Mouse (Mus musculus) intestine, postnatal 0 days (tissue): ENCODE results near the gene Ppp1r35. TPM values are rescaled to one million over a fixed set of nuclear protein-coding genes. Genes with fewer than 3 reads are reported as not detected.
A peak's percentile ranks its signal among the peaks of the same experiment; 100 is the strongest.

Source experiments
- ATAC-seq: fragments of 200-750 bp; cut with Nextera tagmentation; 2 replicates; pipeline ENCODE4 v1.8.0; 2017; ENCODE audit warnings: mild to moderate bottlenecking, moderate TSS enrichment, moderate library complexity
- H3K27ac ChIP-seq: fragments of 300-500 bp; sonication (generic); 2 replicates; pipeline ENCODE4 v1.5.1; 2014; ENCODE audit warnings: mild to moderate bottlenecking, low read depth, low read length, moderate library complexity
- H3K27me3 ChIP-seq: fragments of 300-500 bp; sonication (generic); replicated peaks from 2 replicates; pipeline ENCODE4 v1.6.1; 2014; ENCODE audit warnings: low read length, mixed read lengths; ENCODE audit not compliant: control insufficient read depth, insufficient read depth
- H3K36me3 ChIP-seq: fragments of 300-500 bp; sonication (generic); 2 replicates; pipeline ENCODE4 v1.6.1; 2014; ENCODE audit warnings: mild to moderate bottlenecking, moderate library complexity; ENCODE audit not compliant: control insufficient read depth, insufficient read depth
- H3K4me1 ChIP-seq: fragments of 300-500 bp; sonication (generic); replicated peaks from 2 replicates; pipeline ENCODE4 v1.6.1; 2014; ENCODE audit warnings: antibody characterized with exemption, low read length, mixed read lengths; ENCODE audit not compliant: control insufficient read depth, insufficient read depth
- H3K4me2 ChIP-seq: fragments of 300-500 bp; sonication (generic); replicated peaks from 2 replicates; pipeline ENCODE4 v1.6.1; 2014; ENCODE audit warnings: low read depth, mild to moderate bottlenecking, moderate library complexity
- H3K4me3 ChIP-seq: fragments of 300-500 bp; sonication (generic); 2 replicates; pipeline ENCODE4 v1.5.1; 2014; ENCODE audit warnings: low read depth, low read length
- H3K9ac ChIP-seq: fragments of 300-500 bp; sonication (generic); 2 replicates; pipeline ENCODE4 v1.6.1; 2014; ENCODE audit warnings: mild to moderate bottlenecking, low read depth, low read length
- H3K9me3 ChIP-seq: fragments of 300-500 bp; sonication (generic); 2 replicates; pipeline ENCODE4 v1.6.1; 2016; ENCODE audit warnings: mixed run types; ENCODE audit not compliant: control insufficient read depth
- CTCF ChIP-seq: sonication (generic); IDR thresholded peaks from 2 replicates; pipeline ENCODE4 v1.5.1; 2016; ENCODE audit warnings: low read depth, mild to moderate bottlenecking, control low read depth, antibody characterized with exemption, moderate library complexity
- WGBS: fragments of 180-500 bp; shearing (Covaris S2); extraction: QIAGEN DNeasy Blood & Tissue Kit; methylation state at CpG from one replicate; pipeline ENCODE4 v1.1.7; 2014; 5-methylcytosine and 5-hydroxymethylcytosine counted together
- polyA plus RNA-seq: library from polyadenylated mRNA; unstranded; fragments of >200 nt; fragmentation: Nextera tagmentation; extraction: Ambion mirVana; gene quantifications from 2 replicates; pipeline ENCODE4 v1.2.1, GENCODE M21; 2015

Ppp1r35 gene
- polyA plus RNA-seq, 1 experiment from 2014 or later, result 30.8 TPM

GRCm38 (mm10) chr5:137788946-137789531, 10.4 kb downstream of the Ppp1r35 start:
- 91% methylated on average over 2 of the region's 2 CpGs for WGBS
- ATAC-seq, result no peak

GRCm38 (mm10) chr5:137791553-137791952, 12.9 kb downstream of the Ppp1r35 start:
- peak; percentile 60 for TF ChIP-seq CTCF
- no peaks in the 10 kb centered on the region for H3K27me3 ChIP-seq
- H3K27ac ChIP-seq, result no peak overlapping the region
- no peaks in the 10 kb centered on the region for H3K4me1 ChIP-seq
- H3K4me2 ChIP-seq, result no peak overlapping the region
- H3K4me3 ChIP-seq, result no peak overlapping the region
- H3K9me3 ChIP-seq, result no peaks in the 10 kb centered on the region
- ATAC-seq, result no peak
- H3K36me3 ChIP-seq, result no peaks in the 10 kb centered on the region
- H3K9ac ChIP-seq, result no peak overlapping the region

More at GRCm38 (mm10) chr5:137788946-137789531, 10.4 kb downstream of the Ppp1r35 start:
- Histone ChIP-seq H3K4me2 (no peak overlapping the region), H3K9ac (no peak overlapping the region), H3K27me3 (no peaks in the 10 kb centered on the region), H3K36me3 (peaks cover 3% of the 10 kb centered on the region), H3K4me3 (no peak overlapping the region), H3K27ac (no peak overlapping the region), H3K9me3 (no peaks in the 10 kb centered on the region), H3K4me1 (peaks cover 12% of the 10 kb centered on the region; the same call in 1 of the 2 replicates)
- no peak for TF ChIP-seq CTCF

DNA sequence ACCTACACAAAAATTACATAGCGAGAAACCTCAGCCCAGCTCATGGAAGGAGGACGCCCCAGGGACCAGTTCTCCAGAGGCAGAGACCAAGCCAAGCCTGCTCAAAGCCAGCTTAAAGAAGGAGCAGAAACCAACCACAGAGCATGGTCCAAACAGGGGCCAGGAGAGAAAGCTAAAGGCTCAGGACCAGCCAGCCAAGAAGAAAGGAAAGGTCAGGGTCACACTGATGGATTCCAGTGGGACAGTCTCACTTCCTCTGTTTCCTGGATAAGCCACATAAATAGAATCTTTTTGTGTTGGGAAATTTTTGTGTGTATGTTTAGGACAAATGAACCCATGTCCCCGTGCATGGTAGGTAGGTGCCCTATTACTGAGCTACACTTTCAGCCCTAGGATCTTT, 18.0 kb downstream of the Ppp1r35 start:
- ATAC-seq, result no peak
- H3K4me2 ChIP-seq, result no peak overlapping the region
- H3K4me1 ChIP-seq, result no peaks in the 10 kb centered on the region
- no peaks in the 10 kb centered on the region for H3K27me3 ChIP-seq
- no peak overlapping the region for H3K4me3 ChIP-seq
- H3K9ac ChIP-seq, result no peak overlapping the region
- no peaks in the 10 kb centered on the region for H3K36me3 ChIP-seq
- no peak overlapping the region for H3K27ac ChIP-seq
- TF ChIP-seq CTCF, result no peak
- H3K9me3 ChIP-seq, result no peaks in the 10 kb centered on the region
- 82% methylated on average over 3 of the region's 3 CpGs for WGBS

GRCm38 (mm10) chr5:137800917-137801316, 22.3 kb downstream of the Ppp1r35 start:
- 83% methylated on average over 3 of the region's 3 CpGs for WGBS
- Histone ChIP-seq H3K4me1 (no peaks in the 10 kb centered on the region), H3K27me3 (no peaks in the 10 kb centered on the region), H3K4me2 (no peak overlapping the region), H3K9me3 (no peaks in the 10 kb centered on the region), H3K27ac (no peak overlapping the region), H3K36me3 (no peaks in the 10 kb centered on the region), H3K4me3 (no peak overlapping the region), H3K9ac (no peak overlapping the region)
- no peak for TF ChIP-seq CTCF
- no peak for ATAC-seq

- no peak for ATAC-seq
- Histone ChIP-seq H3K27me3 (no peaks in the 10 kb centered on the region), H3K9me3 (no peaks in the 10 kb centered on the region), H3K36me3 (no peaks in the 10 kb centered on the region), H3K27ac (no peak overlapping the region), H3K9ac (no peak overlapping the region), H3K4me1 (no peaks in the 10 kb centered on the region), H3K4me2 (no peak overlapping the region), H3K4me3 (no peak overlapping the region)
- 92% methylated on average over 1 of the region's 1 CpGs for WGBS
- TF ChIP-seq CTCF, result no peak
Measured at GRCm38 (mm10) chr5:137806158-137806557, 27.5 kb downstream of the Ppp1r35 start.

DNA sequence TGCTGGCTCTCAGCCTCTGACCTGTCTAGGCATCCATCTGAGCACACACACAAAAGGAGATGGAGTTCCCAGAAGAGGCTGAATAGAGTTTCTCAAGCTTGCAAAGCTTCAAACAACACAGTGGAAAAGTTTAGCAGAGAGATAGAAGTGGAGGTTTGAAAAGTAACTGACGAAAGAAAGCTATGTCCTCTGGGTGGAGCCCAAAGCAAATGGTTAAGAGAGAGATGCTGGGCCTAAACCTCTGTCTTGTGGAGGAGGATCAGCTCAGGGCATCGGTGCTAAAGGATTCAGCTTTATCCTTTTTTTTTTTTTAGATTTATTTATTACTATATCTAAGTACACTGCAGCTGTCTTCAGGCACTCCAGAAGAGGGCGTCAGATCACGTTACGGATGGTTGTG, 29.7 kb downstream of the Ppp1r35 start:
- H3K9ac ChIP-seq, result no peak overlapping the region
- 88% methylated on average over 5 of the region's 5 CpGs for WGBS
- H3K4me3 ChIP-seq, result no peak overlapping the region
- no peak overlapping the region for H3K4me2 ChIP-seq
- H3K27me3 ChIP-seq, result no peaks in the 10 kb centered on the region
- H3K4me1 ChIP-seq, result no peaks in the 10 kb centered on the region
- H3K27ac ChIP-seq, result no peak overlapping the region
- no peak for TF ChIP-seq CTCF
- H3K36me3 ChIP-seq, result no peaks in the 10 kb centered on the region
- ATAC-seq, result no peak
- H3K9me3 ChIP-seq, result no peaks in the 10 kb centered on the region
